Mouse (Mus musculus): ENCODE data around the gene Leap2. TPM values are rescaled to one million over a fixed set of nuclear protein-coding genes. Genes with fewer than 3 reads are reported as not detected.

Leap2 gene
- polyA plus RNA-seq (2015; fragmentation: Nextera tagmentation; extraction: Ambion mirVana) = 5.2 and 5.8 TPM in 2 replicates

GRCm38 (mm10) chr11:53423036-53423435 lies at the start of gene Leap2:
TSS of gene Leap2 (minus strand) at chr11:53423170.

GRCm38 (mm10) chr11:53469968-53470695 lies 47.2 kb upstream of the Leap2 start, which contains the start of gene Gm9837:
TSS of gene Gm9837 (minus strand) at chr11:53470479.

GRCm38 (mm10) chr11:53456474-53457371 lies 33.8 kb upstream of the Leap2 start, which contains the start of the genes Gm10447 and Shroom1:
TSS of gene Gm10447 (minus strand) at chr11:53457110.
TSS of gene Shroom1 (plus strand) at chr11:53457205.

GRCm38 (mm10) chr11:53430670-53431346 lies 7.8 kb upstream of the Leap2 start, which contains the start of the genes Uqcrq and Gdf9:
TSS of gene Uqcrq (minus strand) at chr11:53430831.
TSS of gene Gdf9 (plus strand) at chr11:53431023.

Small RNA genes lying within 50 kb of the gene (microRNA-seq; reads per million reads assigned to microRNA genes)
- not detected for gene Mir6920 (ENCODE audit: borderline replicate concordance, insufficient number of aligned reads)

Other genes with a start within 250 kb of the Leap2 start
- gene Hspa4, start 122.7 kb downstream of the Leap2 start, polyA plus RNA-seq (2015; fragmentation: Nextera tagmentation; extraction: Ambion mirVana) = 38.3 and 72.3 TPM in 2 replicates
- gene Zcchc10, start 98.5 kb downstream of the Leap2 start, polyA plus RNA-seq (2015; fragmentation: Nextera tagmentation; extraction: Ambion mirVana) = 16.0 and 16.5 TPM in 2 replicates
- gene Aff4, start 72.3 kb downstream of the Leap2 start, polyA plus RNA-seq (2015; fragmentation: Nextera tagmentation; extraction: Ambion mirVana) = 27.4 and 49.1 TPM in 2 replicates
- 1,354 and 1,609 TPM in 2 replicates for gene Uqcrq, start 7.7 kb upstream of the Leap2 start, polyA plus RNA-seq (2015; fragmentation: Nextera tagmentation; extraction: Ambion mirVana)
- 0.50 and 0.92 TPM in 2 replicates for gene Gdf9, start 7.9 kb upstream of the Leap2 start, polyA plus RNA-seq (2015; fragmentation: Nextera tagmentation; extraction: Ambion mirVana)
- gene Gm10447, start 33.9 kb upstream of the Leap2 start, polyA plus RNA-seq (2015; fragmentation: Nextera tagmentation; extraction: Ambion mirVana) = 0.38 and 0.47 TPM in 2 replicates
- gene Shroom1, start 34.0 kb upstream of the Leap2 start, polyA plus RNA-seq (2015; fragmentation: Nextera tagmentation; extraction: Ambion mirVana) = 3.2 and 3.6 TPM in 2 replicates
- gene Gm9837, start 47.3 kb upstream of the Leap2 start, polyA plus RNA-seq (2015; fragmentation: Nextera tagmentation; extraction: Ambion mirVana) = not detected in 2 replicates
- gene Gm9945, start 57.0 kb upstream of the Leap2 start, polyA plus RNA-seq (2015; fragmentation: Nextera tagmentation; extraction: Ambion mirVana) = not detected in 2 replicates
- gene Sowaha, start 57.1 kb upstream of the Leap2 start, polyA plus RNA-seq (2015; fragmentation: Nextera tagmentation; extraction: Ambion mirVana) = 0.49 and 0.81 TPM in 2 replicates
- 19.4 and 20.2 TPM in 2 replicates for gene Sept8, start 96.1 kb upstream of the Leap2 start, polyA plus RNA-seq (2015; fragmentation: Nextera tagmentation; extraction: Ambion mirVana)
- 61.3 and 63.0 TPM in 2 replicates for gene Kif3a, start 144.2 kb upstream of the Leap2 start, polyA plus RNA-seq (2015; fragmentation: Nextera tagmentation; extraction: Ambion mirVana)
- 0.70 and 1.3 TPM in 2 replicates for gene Il4, start 195.5 kb upstream of the Leap2 start, polyA plus RNA-seq (2015; fragmentation: Nextera tagmentation; extraction: Ambion mirVana)
- gene Il13, start 211.5 kb upstream of the Leap2 start, polyA plus RNA-seq (2015; fragmentation: Nextera tagmentation; extraction: Ambion mirVana) = not detected in 2 replicates